Mouse (Mus musculus): ENCODE data around the gene Pcsk6.

Gene Pcsk6

GRCm38 (mm10) chr7:66001035-66001754 lies 139.7 kb downstream of the Pcsk6 start:
- DNase-seq (ENCODE audit: low spot score), result no peak

- no peak for DNase-seq (ENCODE audit: low spot score)
Observed at GRCm38 (mm10) chr7:66001797-66002196, 140.3 kb downstream of the Pcsk6 start.

- no peak for DNase-seq (ENCODE audit: low spot score)
Observed at GRCm38 (mm10) chr7:66003447-66003846, 141.9 kb downstream of the Pcsk6 start.

- DNase-seq (ENCODE audit: low spot score), result no peak
Observed at GRCm38 (mm10) chr7:66003865-66004638, 142.5 kb downstream of the Pcsk6 start.

GRCm38 (mm10) chr7:66005066-66005465 lies 143.5 kb downstream of the Pcsk6 start:
- no peak for DNase-seq (ENCODE audit: low spot score)

- no peak for DNase-seq (ENCODE audit: low spot score)
Observed at GRCm38 (mm10) chr7:66008161-66008891, 146.8 kb downstream of the Pcsk6 start.

- DNase-seq (ENCODE audit: low spot score), result no peak
Observed at GRCm38 (mm10) chr7:66008892-66009273, 147.3 kb downstream of the Pcsk6 start.

- no peak for DNase-seq (ENCODE audit: low spot score)
Observed at GRCm38 (mm10) chr7:66010518-66010917, 149.0 kb downstream of the Pcsk6 start.

- no peak for DNase-seq (ENCODE audit: low spot score)
Observed at GRCm38 (mm10) chr7:66027747-66028146, 166.2 kb downstream of the Pcsk6 start.

- DNase-seq (ENCODE audit: low spot score), result no peak
Observed at GRCm38 (mm10) chr7:66028766-66029512, 167.4 kb downstream of the Pcsk6 start.

GRCm38 (mm10) chr7:66036809-66037208 lies 175.3 kb downstream of the Pcsk6 start:
- no peak for DNase-seq (ENCODE audit: low spot score)

- no peak for DNase-seq (ENCODE audit: low spot score)
Observed at GRCm38 (mm10) chr7:66038261-66038660, 176.7 kb downstream of the Pcsk6 start.

- DNase-seq (ENCODE audit: low spot score), result no peak
Observed at GRCm38 (mm10) chr7:66038730-66039129, 177.2 kb downstream of the Pcsk6 start.

- no peak for DNase-seq (ENCODE audit: low spot score)
Observed at GRCm38 (mm10) chr7:66040026-66040814, 178.7 kb downstream of the Pcsk6 start.

- DNase-seq (ENCODE audit: low spot score), result no peak
Observed at GRCm38 (mm10) chr7:66043552-66044459, 182.3 kb downstream of the Pcsk6 start, which contains the start of gene Gm45213. Gene Gm45213, plus strand, starts transcription at chr7:66043602.

GRCm38 (mm10) chr7:66044617-66045016 lies 183.1 kb downstream of the Pcsk6 start:
- DNase-seq (ENCODE audit: low spot score), result no peak

- DNase-seq (ENCODE audit: low spot score), result no peak
Observed at GRCm38 (mm10) chr7:66046921-66047918, 185.7 kb downstream of the Pcsk6 start.

GRCm38 (mm10) chr7:66047975-66048374 lies 186.4 kb downstream of the Pcsk6 start:
- no peak for DNase-seq (ENCODE audit: low spot score)
